Mouse (Mus musculus): ENCODE measurements around the gene Tas2r135.

Gene Tas2r135

DNA sequence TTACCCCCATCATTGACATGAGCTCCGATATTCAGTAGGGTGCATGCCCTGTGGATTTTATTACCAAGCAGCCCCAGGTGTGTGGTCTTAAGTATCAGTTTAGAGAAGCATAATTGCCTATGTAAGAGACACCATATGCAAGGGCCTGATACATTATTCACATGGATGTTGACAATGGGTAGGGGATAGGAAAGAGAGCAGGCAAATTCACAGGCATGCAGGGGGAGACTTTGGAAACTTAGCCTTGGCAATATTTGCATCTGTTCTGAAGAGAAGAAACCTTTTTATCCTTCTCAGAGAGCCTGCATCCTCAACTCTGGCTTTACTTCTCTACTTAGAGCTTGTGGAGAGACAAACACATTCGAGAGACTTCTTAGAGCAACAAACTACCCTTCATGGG lies at the start of gene Tas2r135:
TSS of gene Tas2r135 (plus strand) at position 301 of the 400 bp plus-strand sequence.
- DNase-seq, result no peak

DNA sequence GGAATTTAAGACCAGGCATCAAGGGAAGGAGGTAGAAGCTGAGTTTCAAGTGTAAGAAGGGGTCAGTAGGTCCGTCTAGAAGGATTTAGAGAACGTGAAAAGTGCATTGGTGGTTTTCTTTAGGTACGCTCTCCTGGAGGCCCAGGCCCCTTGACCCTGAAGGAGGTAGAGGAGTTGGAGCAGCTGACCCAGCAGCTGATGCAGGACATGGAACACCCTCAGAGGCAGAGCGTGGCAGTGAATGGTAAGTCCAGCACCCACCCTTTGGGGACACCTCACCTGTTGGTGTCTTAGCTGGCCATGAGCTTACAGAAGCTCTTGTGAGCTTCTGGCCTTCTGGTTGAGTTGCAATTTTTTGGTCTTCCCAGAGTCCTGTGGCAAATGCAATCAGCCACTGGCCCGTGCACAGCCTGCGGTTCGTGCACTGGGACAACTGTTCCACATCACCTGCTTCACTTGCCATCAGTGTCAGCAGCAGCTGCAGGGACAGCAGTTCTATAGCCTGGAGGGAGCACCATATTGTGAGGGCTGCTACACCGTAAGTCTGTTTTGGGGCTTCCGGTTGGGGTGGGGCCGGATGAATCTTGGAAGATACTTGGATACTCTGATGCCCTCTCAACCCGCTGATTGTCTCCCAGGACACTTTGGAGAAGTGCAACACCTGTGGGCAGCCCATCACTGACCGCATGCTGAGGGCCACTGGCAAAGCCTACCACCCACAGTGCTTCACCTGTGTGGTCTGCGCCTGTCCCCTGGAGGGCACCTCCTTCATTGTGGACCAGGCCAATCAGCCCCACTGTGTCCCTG lies 49.2 kb upstream of the Tas2r135 start:
- DNase-seq, result no peak

DNA sequence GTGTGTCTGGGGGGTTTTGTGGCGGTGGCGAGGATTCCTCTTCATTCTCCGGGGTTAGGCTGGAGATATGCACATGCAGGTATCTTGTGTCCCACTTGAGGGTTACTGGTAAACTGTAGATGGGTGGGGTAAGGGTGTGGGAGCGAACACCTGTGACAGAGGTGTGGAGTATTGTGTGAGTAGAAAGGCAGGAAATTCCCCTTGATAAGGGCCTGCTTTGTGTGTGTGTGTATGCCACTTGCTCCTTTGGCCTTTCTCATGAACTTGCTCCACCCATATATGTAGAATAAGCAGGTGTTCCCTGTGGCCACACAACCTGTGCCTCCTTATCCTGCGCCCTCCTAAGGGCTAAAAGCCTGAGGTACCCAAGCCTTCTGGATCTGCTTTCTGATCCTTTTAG lies 48.3 kb upstream of the Tas2r135 start:
- no peak for DNase-seq

DNA sequence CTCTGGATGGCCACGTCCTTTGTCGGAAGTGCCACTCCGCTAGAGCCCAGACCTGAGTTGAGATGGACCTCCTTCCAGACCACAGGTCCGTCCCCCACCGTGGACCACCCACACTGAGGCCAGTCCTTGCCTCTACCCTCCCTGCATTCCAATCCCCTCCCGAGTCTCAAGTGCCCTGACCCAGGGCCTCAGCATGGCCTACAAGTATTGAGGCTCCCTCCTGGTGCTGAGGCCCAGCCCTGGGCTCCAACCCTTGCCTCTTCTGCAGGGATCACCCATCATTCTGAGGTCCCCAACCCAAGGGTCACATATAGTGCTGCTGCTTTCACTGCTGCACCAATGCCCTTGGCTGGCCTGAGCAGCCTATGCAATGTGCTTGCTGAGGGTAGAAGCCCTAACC lies 47.3 kb upstream of the Tas2r135 start:
- DNase-seq, result no peak

DNA sequence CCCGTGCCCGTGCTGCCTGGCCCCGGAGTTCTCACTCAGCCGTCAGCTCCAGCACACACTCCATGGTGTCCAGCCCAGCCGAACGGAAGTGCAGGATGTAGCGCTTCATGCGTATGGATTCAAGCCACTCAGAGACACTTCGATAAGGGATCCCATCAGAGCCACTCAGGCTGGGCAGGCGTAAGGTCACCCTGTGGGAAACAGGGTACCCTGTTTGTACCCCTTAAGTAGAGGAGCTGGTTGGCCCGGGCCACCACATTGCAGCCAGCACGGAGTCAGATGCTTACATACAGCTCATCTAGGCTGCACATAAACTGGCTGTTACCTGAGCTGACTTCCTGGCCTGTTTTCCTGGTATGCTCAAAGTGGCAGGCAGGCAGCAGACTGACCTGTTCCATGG lies 46.3 kb upstream of the Tas2r135 start:
- no peak for DNase-seq

DNA sequence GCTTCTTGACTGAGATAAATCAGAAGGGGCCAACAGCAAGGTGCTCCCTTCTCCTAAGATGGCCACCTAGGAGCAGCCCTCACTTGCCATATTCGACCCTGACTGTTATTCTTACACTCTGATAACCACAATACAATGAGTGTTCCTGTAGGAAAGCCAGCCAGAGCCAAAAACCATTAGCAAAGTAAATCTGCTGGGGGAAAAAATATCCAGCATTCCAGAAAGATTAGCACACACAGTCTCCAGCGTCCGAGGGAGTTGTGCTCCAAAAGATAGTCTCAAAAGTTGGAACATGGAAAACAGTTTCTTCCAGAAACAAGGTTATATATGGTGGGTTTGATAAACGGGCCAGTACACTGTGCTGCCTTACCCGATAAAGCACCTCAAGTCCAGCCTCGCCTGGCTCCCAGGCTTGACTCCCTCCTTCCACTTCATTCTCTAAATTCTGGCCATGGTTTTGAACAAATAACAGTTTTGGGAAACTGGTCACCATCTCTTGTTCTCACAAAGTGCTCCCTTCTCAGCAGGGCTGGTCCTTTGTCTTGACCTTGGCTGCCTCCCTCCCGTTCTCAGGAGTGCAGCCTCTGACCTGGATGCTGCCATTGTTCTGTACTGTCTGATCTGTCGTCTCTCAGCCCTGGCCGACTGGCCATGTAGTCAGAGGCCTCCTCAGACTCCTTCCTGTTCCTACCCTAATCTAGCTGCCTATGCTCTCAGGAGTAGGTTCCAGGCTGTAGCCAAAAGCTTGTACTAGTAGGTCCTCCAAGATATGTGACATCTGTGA lies 45.7 kb upstream of the Tas2r135 start:
- no peak for DNase-seq

DNA sequence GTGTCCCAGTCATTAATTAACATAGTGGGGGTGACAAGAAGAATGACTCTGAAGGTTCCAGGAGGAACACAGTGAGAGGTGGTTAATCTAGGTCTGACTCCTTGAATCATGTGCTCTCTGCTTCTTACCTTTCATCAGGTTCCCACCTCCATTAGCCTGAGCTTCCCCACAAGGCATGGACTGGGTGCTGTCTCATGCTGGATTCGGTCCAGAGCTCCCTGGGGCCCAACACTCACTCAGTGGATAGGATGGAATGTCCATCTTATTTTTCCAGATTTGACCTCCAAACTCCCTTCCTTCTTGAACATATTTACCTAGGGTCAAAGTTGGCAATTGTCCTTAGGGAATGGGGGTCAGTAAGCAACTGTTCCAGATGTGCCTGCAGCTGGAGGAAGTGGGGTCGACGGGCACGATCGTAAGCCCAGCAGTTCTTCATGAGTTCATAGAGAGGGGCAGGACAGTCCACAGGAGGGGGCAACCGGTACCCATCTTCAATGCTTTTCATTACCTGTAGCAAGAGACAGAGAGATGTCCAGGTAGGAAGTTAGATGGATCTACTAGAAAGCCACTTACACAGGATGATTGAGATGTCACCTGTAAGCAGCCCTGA lies 44.9 kb upstream of the Tas2r135 start:
- DNase-seq, result no peak

DNA sequence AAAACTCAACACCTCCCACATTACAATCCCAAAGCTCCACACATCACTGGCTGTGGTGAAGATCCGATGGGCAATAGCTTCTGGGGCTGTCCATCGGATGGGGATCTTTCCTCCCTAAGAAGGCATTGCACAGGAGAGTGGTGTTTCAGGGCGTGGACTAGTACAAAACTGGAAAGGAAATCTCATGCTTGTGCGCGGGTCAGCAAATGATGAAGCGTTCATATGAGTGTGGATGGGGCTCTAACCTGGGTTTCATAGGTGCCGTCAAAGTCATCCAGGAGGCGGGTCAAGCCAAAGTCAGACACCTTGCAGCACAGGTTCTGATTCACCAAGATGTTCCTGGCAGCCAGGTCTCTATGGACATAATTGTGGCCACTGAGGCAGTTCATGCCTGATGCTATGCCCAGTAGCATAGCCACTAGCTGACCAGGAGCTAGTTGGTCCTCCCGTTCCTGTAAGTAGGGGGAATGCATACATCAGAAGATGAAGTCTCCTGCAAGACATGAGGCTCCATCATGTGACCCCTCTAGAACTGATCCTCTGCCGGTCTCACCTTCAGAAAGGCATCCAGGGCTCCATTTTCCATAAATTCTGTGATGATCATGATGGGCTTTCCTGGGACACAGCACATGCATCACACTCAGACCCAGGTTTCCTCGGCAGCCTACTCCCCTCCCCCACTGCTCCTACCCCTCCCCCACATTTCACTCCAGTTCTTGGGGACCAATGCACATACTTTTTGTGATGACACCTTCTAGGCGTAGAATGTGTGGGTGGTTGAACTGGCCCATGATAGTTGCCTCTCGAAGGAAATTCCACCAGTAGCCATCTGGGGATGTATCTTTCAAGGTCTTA lies 44.0 kb upstream of the Tas2r135 start:
- DNase-seq, result no peak

DNA sequence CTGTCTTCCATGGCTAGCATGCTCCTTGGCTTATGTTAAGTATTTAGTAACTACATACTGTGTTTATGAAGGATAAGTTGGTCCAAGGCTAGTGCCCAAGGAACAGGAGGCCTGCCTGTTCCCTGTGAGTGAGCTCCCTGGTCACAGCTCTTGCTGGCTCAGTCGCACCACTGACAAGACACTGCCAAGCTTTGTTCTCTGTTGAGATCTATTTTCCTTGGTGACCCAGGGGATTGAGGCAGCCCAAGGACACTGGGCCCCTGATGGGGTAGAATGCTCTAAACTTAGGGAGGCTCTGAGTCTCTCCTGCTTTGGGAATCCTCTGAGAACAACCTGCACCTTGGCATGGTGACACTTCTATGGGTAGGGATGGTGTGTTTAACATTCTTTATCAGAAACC lies 43.2 kb upstream of the Tas2r135 start:
- DNase-seq, result no peak

DNA sequence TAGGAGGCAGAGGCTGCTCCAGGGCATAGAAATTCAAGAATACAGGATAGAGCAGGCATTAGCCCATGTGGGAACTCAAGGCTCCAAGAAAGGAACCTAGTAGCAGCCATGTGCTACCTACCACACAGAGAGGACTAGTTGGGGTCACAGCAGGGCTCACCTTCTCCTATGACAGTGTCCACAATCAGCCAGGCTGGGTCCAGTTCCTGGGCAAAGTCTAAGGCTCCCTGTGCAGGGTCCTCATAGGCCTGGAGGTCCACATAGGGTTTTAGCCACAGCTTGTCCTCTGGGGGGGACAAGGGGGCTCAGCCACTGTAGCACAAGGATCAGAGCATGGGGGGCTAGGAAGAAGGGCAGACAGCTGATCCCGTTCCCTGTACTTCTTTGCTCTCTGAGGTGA lies 42.7 kb upstream of the Tas2r135 start:
- DNase-seq, result no peak

DNA sequence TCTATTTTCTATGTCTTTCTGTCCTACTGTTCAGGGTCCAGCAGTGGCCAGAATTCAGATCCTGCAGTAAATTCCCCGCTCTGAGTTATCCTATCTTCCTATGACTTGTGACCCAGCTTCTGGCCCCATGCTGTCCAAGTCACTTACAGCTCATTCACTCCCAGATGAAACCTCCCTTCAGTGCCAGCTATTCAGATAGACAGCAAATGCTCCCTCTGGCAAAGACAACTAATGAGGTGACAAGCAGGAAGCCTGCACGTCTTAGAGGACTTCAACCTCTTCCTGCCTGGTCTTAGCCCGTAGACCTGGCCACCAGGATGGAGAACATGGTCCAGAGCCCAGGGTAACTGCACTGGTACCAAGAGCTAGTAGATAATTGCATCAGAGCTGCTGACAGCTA lies 42.3 kb upstream of the Tas2r135 start:
- no peak for DNase-seq

DNA sequence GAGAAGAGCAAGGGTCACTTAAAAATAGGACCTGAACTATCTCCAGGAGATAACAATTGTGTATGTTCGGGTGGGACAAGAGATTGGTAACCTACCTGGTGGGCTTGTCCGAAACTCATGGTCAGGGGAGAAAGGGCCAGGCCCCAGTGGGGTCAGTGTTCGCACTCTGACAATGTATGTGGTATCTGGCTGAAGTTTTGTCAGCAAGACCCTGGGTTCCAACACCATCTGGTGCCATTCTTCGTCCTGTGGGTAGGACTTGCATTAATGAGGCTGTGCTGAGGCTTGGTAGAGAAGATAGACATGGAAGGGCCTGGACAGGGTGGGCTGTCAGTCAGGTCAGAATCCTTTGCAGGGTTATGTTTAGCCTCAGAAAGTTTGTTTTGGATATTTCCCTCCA lies 41.2 kb upstream of the Tas2r135 start:
- no peak for DNase-seq

DNA sequence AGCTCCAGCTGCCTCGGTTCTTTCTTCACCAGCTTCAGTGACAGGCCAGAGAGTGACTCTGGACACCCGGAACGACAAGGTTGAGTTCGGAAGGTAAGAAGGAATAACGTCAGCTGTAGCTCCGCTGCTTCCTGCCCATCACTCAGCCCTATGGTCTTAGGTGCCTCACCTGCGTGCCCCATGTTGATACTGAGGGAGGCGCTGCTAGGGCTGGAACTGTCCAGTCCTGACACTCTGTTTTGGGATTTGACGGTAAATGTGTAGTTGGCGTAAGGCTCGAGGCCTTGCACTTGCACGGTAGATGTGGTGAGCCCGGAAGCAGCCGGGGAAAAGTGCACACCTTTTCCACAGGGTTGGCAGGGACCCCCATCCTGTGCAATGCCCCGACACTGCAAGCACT lies 40.6 kb upstream of the Tas2r135 start:
- no peak for DNase-seq

DNA sequence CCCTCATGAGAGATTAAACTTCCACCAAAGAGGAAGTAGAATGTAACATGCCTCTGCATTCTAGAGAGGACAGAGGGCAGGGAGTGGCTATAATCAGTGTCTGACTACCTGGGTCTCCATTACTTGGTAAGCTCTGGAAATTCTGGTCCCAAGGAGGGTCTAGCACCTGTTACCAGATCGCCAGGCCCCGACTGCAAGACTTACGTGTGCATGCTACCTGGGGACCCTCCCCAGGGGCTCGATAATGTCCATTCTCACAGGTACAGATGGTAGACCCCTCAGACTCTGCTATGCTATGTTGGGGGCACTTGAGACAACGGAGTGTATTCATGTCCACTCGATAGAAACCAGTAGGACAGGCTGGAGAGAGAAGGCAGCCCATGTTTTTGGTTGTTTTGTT lies 40.0 kb upstream of the Tas2r135 start:
- DNase-seq, result no peak

DNA sequence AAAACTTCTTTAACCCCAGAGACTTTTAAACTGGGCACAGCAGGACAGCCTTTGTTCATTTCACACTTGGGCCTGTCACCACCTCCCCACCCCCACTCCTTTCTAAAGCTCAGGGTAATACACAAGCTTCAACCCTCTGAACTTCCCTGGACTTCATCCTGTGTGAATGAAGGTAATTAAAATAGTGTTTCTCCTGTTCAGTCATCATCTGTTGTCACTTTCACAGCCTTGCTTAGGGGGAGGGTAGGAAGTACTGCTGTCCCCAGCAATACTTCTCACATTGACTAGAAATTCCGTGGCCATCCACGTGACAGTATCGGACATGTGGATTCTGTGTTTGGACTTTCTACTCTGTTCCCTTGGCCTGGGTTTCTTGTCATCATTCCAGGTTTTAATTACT lies 35.4 kb upstream of the Tas2r135 start:
- DNase-seq, result no peak

DNA sequence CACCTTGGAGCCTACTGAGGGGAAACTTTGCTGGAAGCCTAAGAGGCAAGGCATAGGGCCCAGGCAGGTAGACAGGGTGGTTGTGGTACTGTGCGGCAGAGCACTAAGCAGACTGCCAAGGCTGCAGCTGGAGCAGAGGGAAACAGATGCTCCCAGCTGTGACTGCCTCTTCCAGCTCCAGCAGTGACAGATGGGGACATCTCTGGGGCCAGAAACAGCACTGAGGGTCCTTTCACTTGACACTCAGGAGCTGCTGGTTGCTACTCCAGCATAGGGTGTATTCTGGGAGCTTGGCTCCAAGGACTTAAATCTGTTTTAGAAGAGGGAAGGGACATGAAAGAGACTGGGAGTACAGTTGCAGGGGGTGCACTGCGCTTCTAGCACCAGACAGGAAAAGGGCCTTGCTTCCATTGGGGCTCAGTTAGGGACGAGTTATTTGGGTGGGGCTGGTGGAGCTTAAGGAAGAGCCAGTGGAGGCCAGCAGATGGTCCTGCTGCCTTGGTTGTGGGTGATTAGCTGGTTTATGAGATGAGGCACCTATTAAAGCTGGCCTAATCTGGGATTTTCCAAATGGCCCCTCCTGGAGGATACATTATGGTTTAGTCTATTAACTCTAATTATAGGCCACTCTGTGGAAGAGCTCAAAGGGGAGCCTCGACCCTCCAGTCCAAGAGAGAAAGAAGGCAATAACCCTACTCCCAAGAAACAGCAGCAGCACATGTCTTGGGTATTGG lies 34.4 kb upstream of the Tas2r135 start:
- peak; percentile 53 for DNase-seq

DNA sequence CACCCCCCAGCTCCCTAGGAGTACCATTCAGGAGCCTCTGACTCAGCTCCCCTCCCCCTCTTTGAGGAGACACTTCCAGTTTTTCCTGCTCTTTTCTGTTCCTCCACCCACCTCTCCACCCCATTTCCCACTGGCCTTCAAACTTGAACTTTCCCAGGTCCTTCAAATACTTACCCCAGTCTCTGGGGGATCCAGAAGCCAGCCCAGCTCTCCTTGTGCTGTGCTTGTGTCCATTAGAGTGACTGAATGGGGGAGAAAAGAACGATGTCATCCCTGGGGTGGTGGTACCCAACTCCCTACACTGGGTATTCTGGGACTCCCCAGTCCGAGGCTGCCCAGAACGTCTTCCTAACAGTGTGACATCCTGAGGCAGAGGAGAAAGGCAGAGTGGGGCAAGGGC lies 33.2 kb upstream of the Tas2r135 start:
- no peak for DNase-seq

DNA sequence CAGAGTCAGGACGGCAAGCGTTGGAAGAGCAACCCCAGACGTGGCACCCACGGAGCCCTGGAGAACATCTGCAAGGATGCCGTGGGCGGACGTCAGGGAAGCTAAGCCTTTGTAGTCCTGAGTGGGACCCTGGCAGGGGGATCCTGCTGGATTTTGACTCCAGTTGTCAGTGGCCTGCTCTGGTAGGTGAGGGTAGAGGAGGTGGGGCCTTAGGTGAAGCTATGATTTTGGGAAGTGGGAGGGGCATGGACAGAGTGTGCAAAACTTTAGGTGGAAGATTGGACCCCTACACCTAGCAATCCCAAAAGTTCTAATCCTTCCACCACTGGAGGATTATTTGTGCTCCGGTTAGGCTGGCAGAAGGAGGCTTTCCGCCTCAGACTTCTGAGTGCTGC lies 32.8 kb upstream of the Tas2r135 start:
- no peak for DNase-seq

DNA sequence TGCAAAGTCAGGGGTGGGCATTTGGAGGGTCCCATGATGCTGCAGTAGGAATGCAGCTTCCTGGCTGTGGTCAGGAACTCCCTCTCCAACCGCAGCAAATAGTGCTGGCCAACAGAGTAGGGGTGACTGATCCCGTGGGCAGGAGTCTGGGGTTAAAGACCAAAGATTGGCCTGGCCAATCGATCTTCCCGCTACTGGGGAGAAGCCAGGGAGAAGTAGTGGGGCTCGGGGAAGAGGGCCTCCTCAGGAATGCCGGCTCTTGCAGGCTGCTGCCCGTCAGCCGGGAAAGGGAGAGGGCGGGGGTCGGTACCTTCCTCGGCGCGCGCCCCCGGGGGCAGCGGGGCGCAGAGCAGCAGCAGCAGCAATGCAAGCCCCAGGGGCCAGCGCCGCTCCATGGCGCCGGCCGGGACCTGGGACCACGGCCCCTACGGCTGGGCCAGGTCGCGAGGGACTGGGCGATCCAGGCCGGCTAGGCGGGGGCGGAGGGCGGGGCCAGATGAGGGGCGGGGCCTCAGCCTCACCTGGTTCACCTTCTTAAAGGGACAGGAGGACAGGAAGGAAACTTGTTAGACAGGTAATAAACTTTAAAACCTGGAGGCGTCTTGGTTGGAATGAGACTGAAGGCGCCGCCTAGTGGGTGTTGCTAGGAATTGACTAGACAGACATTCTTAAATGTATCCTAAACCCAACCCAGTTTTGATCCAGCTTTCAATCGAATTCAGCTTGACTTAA lies 32.3 kb upstream of the Tas2r135 start, which contains the start of gene Epha1:
TSS of gene Epha1 (minus strand) at position 453 of the 732 bp plus-strand sequence.
- DNase-seq, result no peak

DNA sequence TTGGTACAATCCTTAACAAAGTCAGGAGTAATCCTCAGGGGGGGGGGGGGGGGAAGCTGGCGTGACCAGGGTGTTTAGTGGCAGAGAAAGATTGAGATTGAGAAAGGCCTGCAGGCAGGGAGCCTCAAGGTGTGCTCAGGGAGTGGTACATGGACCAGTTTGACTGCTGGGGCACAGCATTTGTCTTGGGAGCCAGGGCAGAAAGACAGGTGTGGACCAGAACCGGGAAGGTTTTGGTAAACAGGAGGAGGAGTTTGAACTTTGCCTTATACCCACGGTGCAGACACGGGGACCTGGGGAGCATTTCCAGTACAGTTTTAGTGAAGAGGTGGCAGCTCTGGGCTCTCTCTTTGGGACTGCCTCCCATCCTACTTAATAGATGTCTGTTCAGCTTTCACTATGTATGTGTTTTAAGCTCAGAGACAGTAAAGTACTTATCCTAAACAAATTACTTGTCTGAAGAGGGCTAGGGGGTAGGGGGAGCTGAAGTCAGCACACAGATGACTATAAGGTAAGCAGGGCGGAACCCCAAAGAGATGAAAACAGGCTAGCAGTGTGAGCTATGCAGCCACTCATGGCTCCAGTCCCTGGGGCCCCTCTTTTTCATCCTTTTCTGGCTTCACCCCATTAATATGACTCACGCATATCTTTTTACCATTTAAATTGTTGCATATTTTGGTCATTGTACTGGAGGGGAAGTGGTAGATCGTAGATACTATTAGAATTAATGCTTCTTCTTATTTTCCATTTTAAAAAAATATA lies 31.4 kb upstream of the Tas2r135 start:
- no peak for DNase-seq

DNA sequence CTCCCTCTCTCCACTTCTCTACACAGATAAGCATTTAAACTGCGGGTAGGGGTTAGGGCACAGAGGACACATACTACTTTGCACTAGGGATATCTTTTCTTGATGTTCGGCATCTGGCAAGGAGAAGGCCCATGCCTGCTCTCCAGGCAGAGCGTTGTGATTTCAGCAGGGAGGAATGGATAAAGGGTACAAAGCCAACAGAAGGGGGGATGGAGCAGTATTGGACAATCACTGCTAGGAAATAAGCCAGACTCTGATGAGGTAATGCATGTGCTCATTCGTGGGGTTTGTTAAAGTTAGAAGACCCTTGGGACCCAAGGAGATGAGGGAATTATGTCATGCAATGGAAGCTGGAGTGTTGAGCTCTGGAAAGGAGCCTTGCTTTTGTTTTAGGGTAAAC lies 30.5 kb upstream of the Tas2r135 start:
- DNase-seq, result no peak

Measured in layer of hippocampus, adult 9-11 months (tissue).